Mouse (Mus musculus): Measurements from ENCODE around the gene Sytl2. TPM values are rescaled to one million over a fixed set of nuclear protein-coding genes. Genes with fewer than 3 reads are reported as not detected.

Gene Sytl2
- polyA plus RNA-seq, 1 experiment: 2.7 TPM

GRCm38 (mm10) chr7:90282786-90283185 lies 19.3 kb upstream of the Sytl2 start:
- H3K4me3 ChIP-seq (ENCODE audit: insufficient read depth, low read depth, low read length): no peak overlapping the region
- H3K27ac ChIP-seq (replicated peaks; ENCODE audit: low read depth, low read length): no peak overlapping the region
- no peaks in the 10 kb centered on the region for H3K4me1 ChIP-seq (ENCODE audit: control insufficient read depth, insufficient read depth, insufficient read length, low read length)

GRCm38 (mm10) chr7:90284793-90285192 lies 17.3 kb upstream of the Sytl2 start:
- no peak overlapping the region for H3K4me3 ChIP-seq (ENCODE audit: insufficient read depth, low read depth, low read length)
- no peak overlapping the region for H3K27ac ChIP-seq (replicated peaks; ENCODE audit: low read depth, low read length)
- H3K4me1 ChIP-seq (ENCODE audit: control insufficient read depth, insufficient read depth, insufficient read length, low read length): no peaks in the 10 kb centered on the region

GRCm38 (mm10) chr7:90291885-90292284 lies 10.2 kb upstream of the Sytl2 start:
- Histone ChIP-seq H3K4me1 (ENCODE audit: control insufficient read depth, insufficient read depth, insufficient read length, low read length) (no peaks in the 10 kb centered on the region), H3K27ac (replicated peaks; ENCODE audit: low read depth, low read length) (no peak overlapping the region), H3K4me3 (ENCODE audit: insufficient read depth, low read depth, low read length) (no peak overlapping the region)

GRCm38 (mm10) chr7:90302647-90303552 lies 848 bp downstream of the Sytl2 start:
- Histone ChIP-seq H3K27ac (replicated peaks; ENCODE audit: low read depth, low read length) (no peak overlapping the region), H3K4me1 (ENCODE audit: control insufficient read depth, insufficient read depth, insufficient read length, low read length) (no peaks in the 10 kb centered on the region), H3K4me3 (ENCODE audit: insufficient read depth, low read depth, low read length) (peak overlapping the region; percentile 49)

- no peak overlapping the region for H3K4me3 ChIP-seq (ENCODE audit: insufficient read depth, low read depth, low read length)
- H3K27ac ChIP-seq (replicated peaks; ENCODE audit: low read depth, low read length): no peak overlapping the region
- H3K4me1 ChIP-seq (ENCODE audit: control insufficient read depth, insufficient read depth, insufficient read length, low read length): no peaks in the 10 kb centered on the region
These were observed 4.0 kb downstream of the Sytl2 start for GRCm38 (mm10) chr7:90306079-90306478.

- H3K4me3 ChIP-seq (ENCODE audit: insufficient read depth, low read depth, low read length): no peak overlapping the region
- no peaks in the 10 kb centered on the region for H3K4me1 ChIP-seq (ENCODE audit: control insufficient read depth, insufficient read depth, insufficient read length, low read length)
- no peak overlapping the region for H3K27ac ChIP-seq (replicated peaks; ENCODE audit: low read depth, low read length)
These were observed 4.9 kb downstream of the Sytl2 start for GRCm38 (mm10) chr7:90306968-90307367.

- Histone ChIP-seq H3K27ac (replicated peaks; ENCODE audit: low read depth, low read length) (no peak overlapping the region), H3K4me1 (ENCODE audit: control insufficient read depth, insufficient read depth, insufficient read length, low read length) (peaks cover 2% of the 10 kb centered on the region; the same call in 1 of the 2 replicates), H3K4me3 (ENCODE audit: insufficient read depth, low read depth, low read length) (no peak overlapping the region)
These were observed 6.0 kb downstream of the Sytl2 start for GRCm38 (mm10) chr7:90308003-90308402.

- peaks cover 2% of the 10 kb centered on the region; the same call in 1 of the 2 replicates for H3K4me1 ChIP-seq (ENCODE audit: control insufficient read depth, insufficient read depth, insufficient read length, low read length)
- H3K27ac ChIP-seq (replicated peaks; ENCODE audit: low read depth, low read length): no peak overlapping the region
- no peak overlapping the region for H3K4me3 ChIP-seq (ENCODE audit: insufficient read depth, low read depth, low read length)
These were observed 10.3 kb downstream of the Sytl2 start for GRCm38 (mm10) chr7:90312151-90312883.

- H3K4me1 ChIP-seq (ENCODE audit: control insufficient read depth, insufficient read depth, insufficient read length, low read length): peaks cover 2% of the 10 kb centered on the region; the same call in 1 of the 2 replicates
- H3K4me3 ChIP-seq (ENCODE audit: insufficient read depth, low read depth, low read length): no peak overlapping the region
These were observed 11.4 kb downstream of the Sytl2 start for GRCm38 (mm10) chr7:90313421-90313820.

GRCm38 (mm10) chr7:90316823-90317222 lies 14.8 kb downstream of the Sytl2 start:
- Histone ChIP-seq H3K4me1 (ENCODE audit: control insufficient read depth, insufficient read depth, insufficient read length, low read length) (peaks cover 2% of the 10 kb centered on the region; the same call in 1 of the 2 replicates), H3K27ac (replicated peaks; ENCODE audit: low read depth, low read length) (no peak overlapping the region), H3K4me3 (ENCODE audit: insufficient read depth, low read depth, low read length) (no peak overlapping the region)

More at GRCm38 (mm10) chr7:90313421-90313820, 11.4 kb downstream of the Sytl2 start:
- no peak overlapping the region for H3K27ac ChIP-seq (replicated peaks; ENCODE audit: low read depth, low read length)

GRCm38 (mm10) chr7:90319446-90319845 lies 17.4 kb downstream of the Sytl2 start:
- H3K4me1 ChIP-seq (ENCODE audit: control insufficient read depth, insufficient read depth, insufficient read length, low read length): no peaks in the 10 kb centered on the region

GRCm38 (mm10) chr7:90320124-90320523 lies 18.1 kb downstream of the Sytl2 start:
- no peaks in the 10 kb centered on the region for H3K4me1 ChIP-seq (ENCODE audit: control insufficient read depth, insufficient read depth, insufficient read length, low read length)

More at GRCm38 (mm10) chr7:90319446-90319845, 17.4 kb downstream of the Sytl2 start:
- Histone ChIP-seq H3K27ac (replicated peaks; ENCODE audit: low read depth, low read length) (no peak overlapping the region), H3K4me3 (ENCODE audit: insufficient read depth, low read depth, low read length) (no peak overlapping the region)

GRCm38 (mm10) chr7:90325166-90325565 lies 23.1 kb downstream of the Sytl2 start:
- Histone ChIP-seq H3K4me3 (ENCODE audit: insufficient read depth, low read depth, low read length) (no peak overlapping the region), H3K27ac (replicated peaks; ENCODE audit: low read depth, low read length) (no peak overlapping the region), H3K4me1 (ENCODE audit: control insufficient read depth, insufficient read depth, insufficient read length, low read length) (no peaks in the 10 kb centered on the region)

More at GRCm38 (mm10) chr7:90320124-90320523, 18.1 kb downstream of the Sytl2 start:
- Histone ChIP-seq H3K27ac (replicated peaks; ENCODE audit: low read depth, low read length) (no peak overlapping the region), H3K4me3 (ENCODE audit: insufficient read depth, low read depth, low read length) (no peak overlapping the region)

- Histone ChIP-seq H3K4me3 (ENCODE audit: insufficient read depth, low read depth, low read length) (no peak overlapping the region), H3K27ac (replicated peaks; ENCODE audit: low read depth, low read length) (no peak overlapping the region), H3K4me1 (ENCODE audit: control insufficient read depth, insufficient read depth, insufficient read length, low read length) (no peaks in the 10 kb centered on the region)
These were observed 28.1 kb downstream of the Sytl2 start for GRCm38 (mm10) chr7:90330200-90330599.

GRCm38 (mm10) chr7:90332483-90333065 lies 30.5 kb downstream of the Sytl2 start:
- no peak overlapping the region for H3K27ac ChIP-seq (replicated peaks; ENCODE audit: low read depth, low read length)
- no peaks in the 10 kb centered on the region for H3K4me1 ChIP-seq (ENCODE audit: control insufficient read depth, insufficient read depth, insufficient read length, low read length)
- H3K4me3 ChIP-seq (ENCODE audit: insufficient read depth, low read depth, low read length): no peak overlapping the region

All from brown adipose tissue, adult 24 weeks (tissue).